Mouse (Mus musculus) heart, embryonic 13.5 days (tissue): ENCODE data around the gene Aicda. TPM values are rescaled to one million over a fixed set of nuclear protein-coding genes. Genes with fewer than 3 reads are reported as not detected.
"Not testable (repeated sequence)": the region's sequence is repeated elsewhere in the genome, so short reads cannot be mapped to it uniquely, and the experiment has no call there.

Source experiments
- ATAC-seq: fragments of 200-750 bp; cut with Nextera tagmentation; 2 replicates; pipeline ENCODE4 v1.8.0; 2017; ENCODE audit warnings: moderate TSS enrichment; ENCODE audit not compliant: insufficient number of reproducible peaks, low FRiP score, low TSS enrichment; ENCODE audit errors: extremely low read depth
- H3K27ac ChIP-seq: fragments of 300-500 bp; sonication (generic); replicated peaks from 2 replicates; pipeline ENCODE4 v1.5.1; 2015; ENCODE audit warnings: moderate library complexity, mild to moderate bottlenecking, inconsistent platforms
- H3K27me3 ChIP-seq: fragments of 300-500 bp; sonication (generic); replicated peaks from 2 replicates; pipeline ENCODE4 v1.6.1; 2015; ENCODE audit warnings: mild to moderate bottlenecking, inconsistent platforms
- H3K36me3 ChIP-seq: fragments of 300-500 bp; sonication (generic); 2 replicates; pipeline ENCODE4 v1.6.1; 2015; ENCODE audit warnings: mild to moderate bottlenecking, inconsistent platforms
- H3K4me1 ChIP-seq: fragments of 300-500 bp; sonication (generic); 2 replicates; pipeline ENCODE4 v1.6.1; 2015; ENCODE audit warnings: inconsistent platforms
- H3K4me2 ChIP-seq: fragments of 300-500 bp; sonication (generic); 2 replicates; pipeline ENCODE4 v1.6.1; 2015; ENCODE audit warnings: inconsistent platforms, mild to moderate bottlenecking, moderate library complexity
- H3K4me3 ChIP-seq: fragments of 300-500 bp; sonication (generic); 2 replicates; pipeline ENCODE4 v1.5.1; 2015; ENCODE audit warnings: moderate library complexity, mild to moderate bottlenecking, inconsistent platforms
- H3K9ac ChIP-seq: fragments of 300-500 bp; sonication (generic); 2 replicates; pipeline ENCODE4 v1.6.1; 2015; ENCODE audit warnings: inconsistent platforms, mild to moderate bottlenecking, moderate library complexity
- H3K9me3 ChIP-seq: fragments of 300-500 bp; sonication (generic); 2 replicates; pipeline ENCODE4 v1.6.1; 2016; ENCODE audit warnings: inconsistent platforms
- WGBS: fragments of 180-500 bp; shearing (Covaris S2); methylation state at CpG from one replicate; pipeline ENCODE4 v1.1.7; 2015; ENCODE audit warnings: mixed read lengths; 5-methylcytosine and 5-hydroxymethylcytosine counted together
- polyA plus RNA-seq: library from polyadenylated mRNA; unstranded; fragments of >200 nt; fragmentation: Nextera tagmentation; extraction: Ambion mirVana; gene quantifications from 2 replicates; pipeline ENCODE4 v1.2.1, GENCODE M21; 2015

Aicda gene
- polyA plus RNA-seq, 1 experiment from 2014 or later: not detected

- H3K27me3 ChIP-seq, H3K9me3 ChIP-seq, H3K9ac ChIP-seq, ATAC-seq, H3K27ac ChIP-seq, H3K36me3 ChIP-seq, H3K4me3 ChIP-seq, H3K4me2 ChIP-seq, H3K4me1 ChIP-seq: not testable (repeated sequence)
- 82% methylated on average over 1 of the region's 1 CpGs for WGBS
These were observed 21.4 kb downstream of the Aicda start for GRCm38 (mm10) chr6:122575037-122575436.

- Histone ChIP-seq H3K9me3 (no peaks in the 10 kb centered on the region), H3K36me3 (no peaks in the 10 kb centered on the region), H3K4me3 (no peak overlapping the region), H3K4me2 (no peak overlapping the region), H3K27me3 (no peaks in the 10 kb centered on the region), H3K27ac (no peak overlapping the region), H3K4me1 (no peaks in the 10 kb centered on the region; the same call in 1 of the 2 replicates), H3K9ac (no peak overlapping the region)
- no peak for ATAC-seq
- whole genome bisulfite sequencing: 77% methylated on average over 3 of the region's 3 CpGs
These were observed 23.4 kb downstream of the Aicda start for GRCm38 (mm10) chr6:122577030-122577429.

DNA sequence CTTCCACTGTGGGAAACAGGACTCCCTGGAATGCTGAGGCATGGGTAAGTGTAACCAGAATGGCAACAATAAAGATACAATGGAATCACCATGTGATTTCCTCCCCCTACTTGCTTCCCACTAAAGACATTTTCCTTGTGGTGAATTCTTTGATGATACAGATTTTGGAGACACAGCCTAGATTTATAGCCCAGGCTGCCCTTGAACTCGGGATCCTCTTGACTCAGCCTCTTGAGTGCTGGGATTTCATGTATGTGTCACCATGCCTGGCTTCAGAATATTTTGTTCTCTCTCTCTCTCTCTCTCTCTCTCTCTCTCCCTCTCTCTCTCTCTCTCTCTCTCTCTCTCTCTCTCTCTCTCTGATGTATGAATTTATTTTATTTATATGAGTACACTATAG lies 25.5 kb downstream of the Aicda start:
- 44% methylated on average over 1 of the region's 1 CpGs for WGBS
- no peak for ATAC-seq

GRCm38 (mm10) chr6:122591027-122591758 lies 37.6 kb downstream of the Aicda start:
- no peaks in the 10 kb centered on the region for H3K4me1 ChIP-seq
- ATAC-seq: no peak
- no peaks in the 10 kb centered on the region for H3K36me3 ChIP-seq
- H3K4me3 ChIP-seq: no peak overlapping the region
- H3K27me3 ChIP-seq: no peaks in the 10 kb centered on the region
- WGBS: 79% methylated on average over 13 of the region's 13 CpGs
- H3K27ac ChIP-seq: no peak overlapping the region
- H3K4me2 ChIP-seq: no peak overlapping the region
- H3K9me3 ChIP-seq: no peaks in the 10 kb centered on the region
- no peak overlapping the region for H3K9ac ChIP-seq

More for the DNA sequence above, 25.5 kb downstream of the Aicda start:
- no peak overlapping the region for H3K4me3 ChIP-seq
- no peaks in the 10 kb centered on the region for H3K36me3 ChIP-seq
- no peak overlapping the region for H3K4me2 ChIP-seq
- H3K9ac ChIP-seq: no peak overlapping the region
- H3K4me1 ChIP-seq: no peaks in the 10 kb centered on the region
- H3K9me3 ChIP-seq: no peaks in the 10 kb centered on the region
- no peaks in the 10 kb centered on the region for H3K27me3 ChIP-seq
- H3K27ac ChIP-seq: no peak overlapping the region

GRCm38 (mm10) chr6:122592905-122593304 lies 39.3 kb downstream of the Aicda start:
- no peaks in the 10 kb centered on the region for H3K9me3 ChIP-seq
- no peak overlapping the region for H3K4me3 ChIP-seq
- H3K36me3 ChIP-seq: no peaks in the 10 kb centered on the region
- no peaks in the 10 kb centered on the region for H3K27me3 ChIP-seq
- no peaks in the 10 kb centered on the region for H3K4me1 ChIP-seq
- ATAC-seq: no peak
- WGBS: 84% methylated on average over 2 of the region's 2 CpGs
- H3K9ac ChIP-seq: no peak overlapping the region
- no peak overlapping the region for H3K27ac ChIP-seq
- H3K4me2 ChIP-seq: no peak overlapping the region

GRCm38 (mm10) chr6:122595637-122596036 lies 42.0 kb downstream of the Aicda start:
- Histone ChIP-seq H3K27me3 (no peaks in the 10 kb centered on the region), H3K4me2 (peak overlapping the region; percentile 42), H3K9ac (no peak overlapping the region), H3K27ac (no peak overlapping the region), H3K4me1 (no peaks in the 10 kb centered on the region), H3K36me3 (no peaks in the 10 kb centered on the region), H3K4me3 (no peak overlapping the region), H3K9me3 (no peaks in the 10 kb centered on the region)
- WGBS: 22% methylated on average over 7 of the region's 7 CpGs
- ATAC-seq: no peak

DNA sequence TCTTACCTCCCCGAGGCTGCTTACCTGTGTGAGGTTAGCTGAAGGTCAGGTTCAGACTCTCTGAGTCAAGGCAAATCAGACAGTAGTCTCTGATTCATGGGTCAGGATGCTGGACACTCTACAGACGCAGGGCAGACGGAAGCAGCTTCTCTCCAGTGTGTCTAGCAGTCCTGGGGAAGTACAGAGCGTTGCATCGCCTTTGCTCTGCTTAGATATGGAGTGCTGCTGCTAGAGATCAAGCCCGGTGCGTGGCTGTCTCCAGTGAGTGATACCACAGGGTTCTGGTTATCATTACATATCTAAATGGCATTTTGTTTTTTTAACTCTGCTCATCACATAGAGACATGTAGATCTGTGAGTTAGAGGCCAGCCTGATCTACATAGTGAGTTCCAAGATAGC lies 43.0 kb downstream of the Aicda start:
- H3K27ac ChIP-seq: no peak overlapping the region
- no peaks in the 10 kb centered on the region for H3K4me1 ChIP-seq
- H3K9me3 ChIP-seq: no peaks in the 10 kb centered on the region
- H3K4me2 ChIP-seq: no peak overlapping the region
- no peak for ATAC-seq
- no peaks in the 10 kb centered on the region for H3K27me3 ChIP-seq
- no peak overlapping the region for H3K9ac ChIP-seq
- WGBS: 54% methylated on average over 7 of the region's 7 CpGs
- H3K36me3 ChIP-seq: no peaks in the 10 kb centered on the region
- no peak overlapping the region for H3K4me3 ChIP-seq

GRCm38 (mm10) chr6:122598014-122598413 lies 44.4 kb downstream of the Aicda start:
- Histone ChIP-seq H3K27ac (no peak overlapping the region), H3K27me3 (no peaks in the 10 kb centered on the region), H3K9me3 (no peaks in the 10 kb centered on the region), H3K4me1 (no peaks in the 10 kb centered on the region), H3K4me2 (no peak overlapping the region), H3K9ac (no peak overlapping the region), H3K4me3 (no peak overlapping the region), H3K36me3 (no peaks in the 10 kb centered on the region)
- WGBS: 82% methylated on average over 4 of the region's 4 CpGs
- ATAC-seq: no peak

DNA sequence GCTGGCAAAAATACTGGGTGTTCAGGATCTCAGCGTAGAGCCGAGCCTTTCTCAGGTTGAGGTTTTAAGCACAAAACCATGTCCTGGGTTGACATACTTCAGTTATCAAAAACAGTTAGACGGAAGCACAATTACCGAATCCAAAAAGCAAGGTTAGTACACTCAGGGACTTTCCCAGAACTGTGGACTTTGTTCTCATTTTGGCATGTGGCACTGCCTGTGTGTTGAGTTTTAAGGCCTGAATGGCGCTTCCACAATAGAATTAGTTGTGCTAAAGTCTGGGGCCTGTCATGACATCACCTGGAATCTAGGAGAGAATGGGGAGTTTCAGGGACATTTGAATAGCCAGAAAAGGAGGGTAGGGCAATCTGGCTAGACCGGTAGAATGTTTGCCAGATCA lies 44.8 kb downstream of the Aicda start:
- whole genome bisulfite sequencing: 80% methylated on average over 6 of the region's 6 CpGs
- no peak for ATAC-seq
- Histone ChIP-seq H3K4me1 (no peaks in the 10 kb centered on the region), H3K27me3 (no peaks in the 10 kb centered on the region), H3K36me3 (no peaks in the 10 kb centered on the region), H3K4me3 (no peak overlapping the region), H3K9ac (no peak overlapping the region), H3K4me2 (no peak overlapping the region), H3K27ac (no peak overlapping the region), H3K9me3 (no peaks in the 10 kb centered on the region)

GRCm38 (mm10) chr6:122599054-122599737 lies 45.6 kb downstream of the Aicda start:
- Histone ChIP-seq H3K4me3 (no peak overlapping the region), H3K36me3 (no peaks in the 10 kb centered on the region), H3K27ac (no peak overlapping the region), H3K9me3 (no peaks in the 10 kb centered on the region), H3K4me1 (no peaks in the 10 kb centered on the region), H3K27me3 (no peaks in the 10 kb centered on the region), H3K4me2 (no peak overlapping the region), H3K9ac (no peak overlapping the region)
- ATAC-seq: no peak
- WGBS: 85% methylated on average over 9 of the region's 9 CpGs

DNA sequence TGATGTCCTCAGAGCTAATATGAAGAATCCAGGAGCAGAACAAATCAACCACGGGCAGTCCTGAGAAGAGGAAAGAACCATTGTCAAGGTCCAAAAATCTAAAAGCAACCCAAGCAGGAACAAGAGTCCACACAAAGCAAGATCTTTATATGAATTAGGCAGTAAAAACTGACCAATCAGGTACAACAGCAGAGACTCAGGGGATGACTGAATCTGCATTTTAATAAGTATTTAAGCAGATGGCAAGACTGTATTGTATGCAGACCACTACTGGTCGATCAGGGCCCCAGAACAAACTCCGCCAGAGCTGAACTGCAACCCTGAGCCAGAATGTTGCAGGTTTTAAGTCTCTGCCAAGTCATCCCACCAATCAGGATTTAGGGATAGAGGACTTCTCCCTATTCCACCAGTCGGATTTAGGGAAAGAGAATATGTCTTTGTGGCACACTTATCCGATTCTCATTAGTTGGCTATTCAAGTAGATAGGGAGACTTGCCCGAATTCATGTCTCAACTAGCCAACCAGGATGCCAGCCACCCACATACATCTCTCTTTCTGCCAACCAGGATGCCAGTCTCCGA lies 46.6 kb downstream of the Aicda start:
- H3K9me3 ChIP-seq: no peaks in the 10 kb centered on the region
- H3K4me3 ChIP-seq: no peak overlapping the region
- no peaks in the 10 kb centered on the region for H3K27me3 ChIP-seq
- H3K36me3 ChIP-seq: no peaks in the 10 kb centered on the region
- no peak overlapping the region for H3K4me2 ChIP-seq
- WGBS: 72% methylated on average over 7 of the region's 7 CpGs
- no peak overlapping the region for H3K9ac ChIP-seq
- H3K4me1 ChIP-seq: no peaks in the 10 kb centered on the region
- no peak overlapping the region for H3K27ac ChIP-seq
- no peak for ATAC-seq
